Mouse (Mus musculus) heart, embryonic 15.5 days (tissue): ENCODE results near the gene Zfp740. TPM values are rescaled to one million over a fixed set of nuclear protein-coding genes. Genes with fewer than 3 reads are reported as not detected.

Experiments used
- ATAC-seq: fragments of 200-750 bp; cut with Nextera tagmentation; replicated peaks from 2 replicates; pipeline ENCODE4 v1.8.0; 2017; ENCODE audit warnings: low read depth, moderate TSS enrichment; ENCODE audit not compliant: insufficient number of reproducible peaks, insufficient read depth, low FRiP score
- H3K27ac ChIP-seq: fragments of 300-500 bp; sonication (generic); 2 replicates; pipeline ENCODE4 v1.5.1; 2015; ENCODE audit warnings: mild to moderate bottlenecking, inconsistent platforms
- H3K27me3 ChIP-seq: fragments of 300-500 bp; sonication (generic); 2 replicates; pipeline ENCODE4 v1.6.1; 2015; ENCODE audit warnings: inconsistent platforms
- H3K36me3 ChIP-seq: fragments of 300-500 bp; sonication (generic); 2 replicates; pipeline ENCODE4 v1.6.1; 2015; ENCODE audit warnings: mild to moderate bottlenecking, inconsistent platforms
- H3K4me1 ChIP-seq: fragments of 300-500 bp; sonication (generic); replicated peaks from 2 replicates; pipeline ENCODE4 v1.6.1; 2015; ENCODE audit warnings: inconsistent platforms
- H3K4me2 ChIP-seq: fragments of 300-500 bp; sonication (generic); 2 replicates; pipeline ENCODE4 v1.6.1; 2015; ENCODE audit warnings: inconsistent platforms, mild to moderate bottlenecking, moderate library complexity
- H3K4me3 ChIP-seq: fragments of 300-500 bp; sonication (generic); 2 replicates; pipeline ENCODE4 v1.5.1; 2015; ENCODE audit warnings: mild to moderate bottlenecking, inconsistent platforms
- H3K9ac ChIP-seq: fragments of 300-500 bp; sonication (generic); 2 replicates; pipeline ENCODE4 v1.6.1; 2015; ENCODE audit warnings: mild to moderate bottlenecking, inconsistent platforms
- H3K9me3 ChIP-seq: fragments of 300-500 bp; sonication (generic); replicated peaks from 2 replicates; pipeline ENCODE4 v1.6.1; 2016; ENCODE audit warnings: inconsistent platforms
- WGBS: fragments of 180-500 bp; shearing (Covaris S2); methylation state at CpG from one replicate; pipeline ENCODE4 v1.1.7; 2015; ENCODE audit warnings: mixed read lengths; 5-methylcytosine and 5-hydroxymethylcytosine counted together
- polyA plus RNA-seq: library from polyadenylated mRNA; unstranded; fragments of >200 nt; fragmentation: Nextera tagmentation; extraction: Ambion mirVana; gene quantifications from 2 replicates; pipeline ENCODE4 v1.2.1, GENCODE M21; 2015

Zfp740 gene
- polyA plus RNA-seq, 1 experiment from 2014 or later = 25.8 TPM

- Histone ChIP-seq H3K9me3 (peaks cover 4% of the 10 kb centered on the region; the same call in 1 of the 2 replicates), H3K4me2 (no peak overlapping the region), H3K36me3 (peaks cover 8% of the 10 kb centered on the region; the same call in 1 of the 2 replicates), H3K4me3 (no peak overlapping the region), H3K9ac (no peak overlapping the region), H3K4me1 (no peaks in the 10 kb centered on the region), H3K27me3 (no peaks in the 10 kb centered on the region), H3K27ac (no peak overlapping the region)
- ATAC-seq = no peak
- 72% methylated on average over 7 of the region's 7 CpGs for WGBS
Observed at GRCm38 (mm10) chr15:102176571-102177316, 26.3 kb upstream of the Zfp740 start.

DNA sequence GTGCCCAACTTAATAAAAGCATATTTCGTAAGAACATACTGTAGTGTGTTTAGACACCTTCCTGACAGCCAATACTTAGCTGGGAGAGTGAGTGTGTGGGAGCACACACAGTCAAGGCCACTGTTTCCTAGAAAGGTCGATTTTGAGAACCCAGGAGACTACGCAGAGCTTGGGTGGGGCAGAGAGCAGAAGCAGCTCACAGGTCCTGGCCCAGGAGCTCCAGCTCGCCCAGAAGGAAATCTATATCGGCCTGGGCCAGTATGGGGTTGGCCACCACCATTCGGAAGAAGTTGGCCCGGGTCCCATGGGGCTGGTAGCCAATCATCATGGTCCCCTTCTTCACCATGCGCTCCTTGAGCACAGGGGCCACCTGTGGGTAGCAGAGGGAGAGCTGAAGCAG, 25.6 kb upstream of the Zfp740 start:
- no peak overlapping the region for H3K4me3 ChIP-seq
- ATAC-seq = no peak
- H3K27ac ChIP-seq = no peak overlapping the region
- H3K27me3 ChIP-seq = no peaks in the 10 kb centered on the region
- 83% methylated on average over 8 of the region's 8 CpGs for WGBS
- H3K9me3 ChIP-seq = peaks cover 4% of the 10 kb centered on the region; the same call in 1 of the 2 replicates
- no peak overlapping the region for H3K9ac ChIP-seq
- no peaks in the 10 kb centered on the region for H3K4me1 ChIP-seq
- peaks cover 8% of the 10 kb centered on the region; the same call in 1 of the 2 replicates for H3K36me3 ChIP-seq
- no peak overlapping the region for H3K4me2 ChIP-seq

GRCm38 (mm10) chr15:102178279-102178678, 24.8 kb upstream of the Zfp740 start:
- H3K4me1 ChIP-seq = no peaks in the 10 kb centered on the region
- H3K4me3 ChIP-seq = no peak overlapping the region
- H3K4me2 ChIP-seq = no peak overlapping the region
- H3K27ac ChIP-seq = no peak overlapping the region
- no peaks in the 10 kb centered on the region for H3K27me3 ChIP-seq
- peaks cover 4% of the 10 kb centered on the region; the same call in 1 of the 2 replicates for H3K9me3 ChIP-seq
- no peak overlapping the region for H3K9ac ChIP-seq
- WGBS = 16% methylated on average over 6 of the region's 6 CpGs
- H3K36me3 ChIP-seq = peaks cover 12% of the 10 kb centered on the region; the same call in 1 of the 2 replicates
- ATAC-seq = no peak

GRCm38 (mm10) chr15:102179106-102179505, 23.9 kb upstream of the Zfp740 start:
- Histone ChIP-seq H3K36me3 (peaks cover 15% of the 10 kb centered on the region; the same call in 1 of the 2 replicates), H3K9me3 (peaks cover 4% of the 10 kb centered on the region; the same call in 1 of the 2 replicates), H3K4me2 (no peak overlapping the region), H3K4me3 (no peak overlapping the region), H3K9ac (no peak overlapping the region), H3K4me1 (no peaks in the 10 kb centered on the region), H3K27ac (no peak overlapping the region), H3K27me3 (no peaks in the 10 kb centered on the region)
- ATAC-seq = no peak
- WGBS = 79% methylated on average over 9 of the region's 9 CpGs

GRCm38 (mm10) chr15:102179924-102180323, 23.1 kb upstream of the Zfp740 start:
- Histone ChIP-seq H3K27me3 (no peaks in the 10 kb centered on the region), H3K4me1 (no peaks in the 10 kb centered on the region), H3K4me3 (no peak overlapping the region), H3K9me3 (no peaks in the 10 kb centered on the region), H3K4me2 (no peak overlapping the region), H3K27ac (no peak overlapping the region), H3K36me3 (peaks cover 15% of the 10 kb centered on the region; the same call in 1 of the 2 replicates), H3K9ac (no peak overlapping the region)
- 90% methylated on average over 14 of the region's 14 CpGs for WGBS
- no peak for ATAC-seq

GRCm38 (mm10) chr15:102183076-102183475, 20.0 kb upstream of the Zfp740 start:
- no peaks in the 10 kb centered on the region for H3K27me3 ChIP-seq
- 74% methylated on average over 3 of the region's 3 CpGs for WGBS
- no peak overlapping the region for H3K4me2 ChIP-seq
- no peak overlapping the region for H3K27ac ChIP-seq
- H3K9me3 ChIP-seq = no peaks in the 10 kb centered on the region
- no peak for ATAC-seq
- no peak overlapping the region for H3K4me3 ChIP-seq
- H3K4me1 ChIP-seq = no peaks in the 10 kb centered on the region; the same call in 1 of the 2 replicates
- no peak overlapping the region for H3K9ac ChIP-seq
- H3K36me3 ChIP-seq = peaks cover 19% of the 10 kb centered on the region; the same call in 1 of the 2 replicates

DNA sequence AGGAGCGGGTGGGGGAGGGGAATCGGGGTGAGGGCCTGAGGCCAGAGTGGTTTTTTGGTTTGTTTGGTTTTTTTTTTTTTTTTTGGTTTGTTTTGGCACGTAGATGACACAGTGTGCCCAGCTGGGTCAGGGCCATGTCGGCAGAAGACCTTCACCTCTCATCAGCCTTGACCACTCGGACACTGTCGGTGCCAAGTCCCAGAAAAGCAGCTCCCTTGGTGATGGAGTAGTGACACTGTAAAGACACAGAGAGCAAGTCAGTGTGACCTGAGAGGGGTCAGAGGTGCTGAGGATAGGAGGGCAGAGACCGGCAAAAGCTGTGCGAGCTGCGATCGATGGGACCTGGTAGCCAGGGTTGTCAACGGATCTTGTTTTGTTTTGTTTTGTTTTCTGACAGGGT, 16.8 kb upstream of the Zfp740 start:
- H3K9ac ChIP-seq = no peak overlapping the region
- peaks cover 15% of the 10 kb centered on the region; the same call in 1 of the 2 replicates for H3K36me3 ChIP-seq
- ATAC-seq = no peak
- H3K4me1 ChIP-seq = peaks cover 2% of the 10 kb centered on the region; the same call in 1 of the 2 replicates
- 83% methylated on average over 11 of the region's 11 CpGs for WGBS
- no peaks in the 10 kb centered on the region for H3K9me3 ChIP-seq
- no peaks in the 10 kb centered on the region for H3K27me3 ChIP-seq
- H3K27ac ChIP-seq = no peak overlapping the region
- H3K4me2 ChIP-seq = no peak overlapping the region
- no peak overlapping the region for H3K4me3 ChIP-seq

DNA sequence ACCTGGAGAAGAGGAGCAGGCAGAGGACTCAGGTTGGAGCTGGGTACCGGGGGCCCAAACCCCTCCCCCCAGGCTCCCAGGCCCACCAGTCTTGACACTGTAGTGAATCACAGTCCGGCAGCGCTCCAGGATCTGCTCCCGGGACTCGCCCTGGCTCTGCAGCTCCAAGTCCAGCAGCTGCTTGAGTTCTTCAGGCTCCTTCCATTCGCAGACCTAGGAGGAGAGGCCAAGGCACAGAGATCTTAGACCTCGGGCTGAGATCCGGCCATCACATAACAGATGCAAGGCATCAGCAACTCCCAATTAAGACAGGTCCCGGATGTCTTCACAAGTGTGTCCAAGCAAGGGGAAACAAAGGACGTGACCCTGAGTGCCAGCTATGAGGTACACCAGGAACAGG, 15.0 kb upstream of the Zfp740 start:
- Histone ChIP-seq H3K4me3 (no peak overlapping the region), H3K9ac (no peak overlapping the region), H3K9me3 (no peaks in the 10 kb centered on the region), H3K27ac (no peak overlapping the region), H3K36me3 (peaks cover 11% of the 10 kb centered on the region; the same call in 1 of the 2 replicates), H3K27me3 (no peaks in the 10 kb centered on the region), H3K4me2 (no peak overlapping the region), H3K4me1 (peaks cover 2% of the 10 kb centered on the region; the same call in 1 of the 2 replicates)
- ATAC-seq = no peak
- WGBS = 74% methylated on average over 10 of the region's 10 CpGs

DNA sequence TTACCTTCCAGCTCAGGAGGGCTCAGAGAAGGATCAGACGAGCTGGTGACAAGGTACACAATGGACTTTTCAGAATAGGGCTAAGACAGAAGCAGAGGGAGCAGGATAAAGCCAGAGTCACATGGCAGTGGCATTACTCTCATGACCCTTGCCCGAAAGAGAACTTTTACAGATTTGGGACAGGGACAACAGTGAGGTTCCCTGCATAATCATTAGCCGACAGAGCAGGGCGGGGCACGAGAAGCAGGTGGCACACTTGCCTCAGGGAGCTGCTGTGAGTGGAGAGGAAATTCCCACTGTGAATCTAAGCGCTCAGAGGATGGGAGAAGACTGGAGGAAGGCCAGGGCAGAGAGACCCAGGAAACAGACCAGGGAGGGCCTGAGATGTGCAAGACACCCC, 14.2 kb upstream of the Zfp740 start:
- no peak overlapping the region for H3K4me3 ChIP-seq
- H3K27ac ChIP-seq = no peak overlapping the region
- 67% methylated on average over 6 of the region's 6 CpGs for WGBS
- H3K9me3 ChIP-seq = no peaks in the 10 kb centered on the region
- no peak overlapping the region for H3K9ac ChIP-seq
- peaks cover 10% of the 10 kb centered on the region; the same call in 1 of the 2 replicates for H3K36me3 ChIP-seq
- no peak for ATAC-seq
- H3K27me3 ChIP-seq = no peaks in the 10 kb centered on the region
- H3K4me1 ChIP-seq = peaks cover 2% of the 10 kb centered on the region; the same call in 1 of the 2 replicates
- no peak overlapping the region for H3K4me2 ChIP-seq

DNA sequence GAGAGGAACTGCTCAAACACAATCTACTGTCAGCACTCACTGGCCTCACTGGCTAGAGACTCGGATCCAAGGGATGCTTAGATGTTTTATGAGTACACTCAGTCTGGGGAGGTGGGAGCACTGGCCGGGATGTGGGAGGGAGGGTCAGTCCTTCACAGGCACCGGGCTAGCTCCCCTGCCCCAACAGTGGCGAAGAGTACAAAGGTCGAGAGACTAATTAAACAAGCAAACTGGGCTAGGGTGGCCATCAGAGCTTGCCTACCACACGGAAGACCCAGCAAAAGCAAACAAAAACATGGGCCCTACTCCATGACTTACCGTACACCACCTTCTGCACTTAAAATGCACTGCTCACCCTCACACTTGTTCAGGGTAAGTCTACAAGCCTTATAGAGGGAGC, 11.3 kb upstream of the Zfp740 start:
- Histone ChIP-seq H3K36me3 (no peaks in the 10 kb centered on the region), H3K9ac (no peak overlapping the region), H3K4me2 (no peak overlapping the region), H3K27me3 (no peaks in the 10 kb centered on the region), H3K27ac (no peak overlapping the region), H3K4me1 (peaks cover 2% of the 10 kb centered on the region; the same call in 1 of the 2 replicates), H3K4me3 (no peak overlapping the region), H3K9me3 (no peaks in the 10 kb centered on the region)
- WGBS = 70% methylated on average over 7 of the region's 7 CpGs
- ATAC-seq = no peak

- no peaks in the 10 kb centered on the region for H3K27me3 ChIP-seq
- H3K4me2 ChIP-seq = no peak overlapping the region
- H3K36me3 ChIP-seq = no peaks in the 10 kb centered on the region
- WGBS = 57% methylated on average over 7 of the region's 7 CpGs
- ATAC-seq = no peak; the same call in 1 of the 2 replicates
- H3K27ac ChIP-seq = no peak overlapping the region
- no peak overlapping the region for H3K4me3 ChIP-seq
- H3K9ac ChIP-seq = no peak overlapping the region
- no peaks in the 10 kb centered on the region for H3K9me3 ChIP-seq
- peaks cover 2% of the 10 kb centered on the region; the same call in 1 of the 2 replicates for H3K4me1 ChIP-seq
Observed at GRCm38 (mm10) chr15:102192271-102192812, 10.7 kb upstream of the Zfp740 start.
